Mouse (Mus musculus): ENCODE results near the gene Angpt4. TPM values are rescaled to one million over a fixed set of nuclear protein-coding genes. Genes with fewer than 3 reads are reported as not detected.
A peak's percentile ranks its signal among the peaks of the same experiment; 100 is the strongest.

The Angpt4 gene
- total RNA-seq (2014; rRNA removed), result under 0.01 and 0.13 TPM in 2 replicates
- polyA plus RNA-seq (2012; rRNA removed), result 0.10 and 0.19 TPM in 2 replicates

GRCm38 (mm10) chr2:151910919-151911500 is at the start of gene Angpt4:
TSS of gene Angpt4 (plus strand) at chr2:151911210.
- TF ChIP-seq POLR2A (IDR thresholded peaks at IDR 0.05; ENCODE audit: extremely low read depth, insufficient read depth, low read length), result no peak
- no peak for TF ChIP-seq CTCF (IDR thresholded peaks at IDR 0.05; ENCODE audit: low read depth, low read length)
- Histone ChIP-seq H3K36me3 (ENCODE audit: control insufficient read depth, insufficient read depth, low read length) (no peaks in the 10 kb centered on the region), H3K27me3 (ENCODE audit: control insufficient read depth, insufficient read depth, low read length) (no peaks in the 10 kb centered on the region), H3K4me1 (ENCODE audit: control insufficient read depth, insufficient read depth, low read length) (no peaks in the 10 kb centered on the region), H3K4me3 (ENCODE audit: insufficient read depth, low read depth, low read length) (no peak within 1 kb of the TSS), H3K79me2 (ENCODE audit: control insufficient read depth, insufficient read depth, low read length) (no peaks in the 10 kb centered on the region), H3K9ac (ENCODE audit: low read depth, low read length) (no peak within 1 kb of the TSS), H3K27ac (replicated peaks; ENCODE audit: insufficient read depth, low read depth, low read length) (no peak within 1 kb of the TSS)
- 76% methylated on average over 12 of the region's 13 CpGs for WGBS
- DNase-seq (ENCODE audit: extremely low read depth, low read depth, low spot score), result no peak

- peak; percentile 5 for DNase-seq (ENCODE audit: extremely low read depth, low read depth, low spot score)
- WGBS, result 41% methylated on average over 5 of the region's 5 CpGs
- Histone ChIP-seq H3K27ac (replicated peaks; ENCODE audit: insufficient read depth, low read depth, low read length) (no peak overlapping the region), H3K79me2 (ENCODE audit: control insufficient read depth, insufficient read depth, low read length) (no peaks in the 10 kb centered on the region), H3K36me3 (ENCODE audit: control insufficient read depth, insufficient read depth, low read length) (no peaks in the 10 kb centered on the region), H3K4me1 (ENCODE audit: control insufficient read depth, insufficient read depth, low read length) (no peaks in the 10 kb centered on the region), H3K4me3 (ENCODE audit: insufficient read depth, low read depth, low read length) (no peak overlapping the region), H3K27me3 (ENCODE audit: control insufficient read depth, insufficient read depth, low read length) (no peaks in the 10 kb centered on the region), H3K9ac (ENCODE audit: low read depth, low read length) (no peak overlapping the region)
- TF ChIP-seq CTCF (IDR thresholded peaks at IDR 0.05; ENCODE audit: low read depth, low read length) (peak; percentile 30; the same call in 1 of the 2 replicates), POLR2A (IDR thresholded peaks at IDR 0.05; ENCODE audit: extremely low read depth, insufficient read depth, low read length) (no peak)
Measured at GRCm38 (mm10) chr2:151862257-151862810, 48.7 kb upstream of the Angpt4 start.

- H3K4me1 ChIP-seq (ENCODE audit: control insufficient read depth, insufficient read depth, low read length), result no peaks in the 10 kb centered on the region
- H3K36me3 ChIP-seq (ENCODE audit: control insufficient read depth, insufficient read depth, low read length), result no peaks in the 10 kb centered on the region
- H3K4me3 ChIP-seq (ENCODE audit: insufficient read depth, low read depth, low read length), result no peak overlapping the region
- 85% methylated on average over 6 of the region's 6 CpGs for WGBS
- H3K27me3 ChIP-seq (ENCODE audit: control insufficient read depth, insufficient read depth, low read length), result no peaks in the 10 kb centered on the region
- H3K9ac ChIP-seq (ENCODE audit: low read depth, low read length), result no peak overlapping the region
- no peak overlapping the region for H3K27ac ChIP-seq (replicated peaks; ENCODE audit: insufficient read depth, low read depth, low read length)
- no peak for TF ChIP-seq CTCF (IDR thresholded peaks at IDR 0.05; ENCODE audit: low read depth, low read length)
- no peak for TF ChIP-seq POLR2A (IDR thresholded peaks at IDR 0.05; ENCODE audit: extremely low read depth, insufficient read depth, low read length)
- DNase-seq (ENCODE audit: extremely low read depth, low read depth, low spot score), result no peak
- H3K79me2 ChIP-seq (ENCODE audit: control insufficient read depth, insufficient read depth, low read length), result no peaks in the 10 kb centered on the region
Measured at GRCm38 (mm10) chr2:151864941-151865340, 46.1 kb upstream of the Angpt4 start.

- H3K36me3 ChIP-seq (ENCODE audit: control insufficient read depth, insufficient read depth, low read length), result no peaks in the 10 kb centered on the region
- no peaks in the 10 kb centered on the region for H3K27me3 ChIP-seq (ENCODE audit: control insufficient read depth, insufficient read depth, low read length)
- WGBS, result 21% methylated on average over 4 of the region's 4 CpGs
- no peak overlapping the region for H3K4me3 ChIP-seq (ENCODE audit: insufficient read depth, low read depth, low read length)
- no peak for TF ChIP-seq POLR2A (IDR thresholded peaks at IDR 0.05; ENCODE audit: extremely low read depth, insufficient read depth, low read length)
- peak; percentile 47; the same call in 1 of the 2 replicates for TF ChIP-seq CTCF (IDR thresholded peaks at IDR 0.05; ENCODE audit: low read depth, low read length)
- H3K27ac ChIP-seq (replicated peaks; ENCODE audit: insufficient read depth, low read depth, low read length), result no peak overlapping the region
- no peak overlapping the region for H3K9ac ChIP-seq (ENCODE audit: low read depth, low read length)
- H3K79me2 ChIP-seq (ENCODE audit: control insufficient read depth, insufficient read depth, low read length), result no peaks in the 10 kb centered on the region
- no peaks in the 10 kb centered on the region for H3K4me1 ChIP-seq (ENCODE audit: control insufficient read depth, insufficient read depth, low read length)
- DNase-seq (ENCODE audit: extremely low read depth, low read depth, low spot score), result peak; percentile 5
Measured at GRCm38 (mm10) chr2:151866487-151866886, 44.5 kb upstream of the Angpt4 start.

GRCm38 (mm10) chr2:151868196-151868595 is 42.8 kb upstream of the Angpt4 start:
- Histone ChIP-seq H3K4me1 (ENCODE audit: control insufficient read depth, insufficient read depth, low read length) (no peaks in the 10 kb centered on the region), H3K9ac (ENCODE audit: low read depth, low read length) (no peak overlapping the region), H3K36me3 (ENCODE audit: control insufficient read depth, insufficient read depth, low read length) (no peaks in the 10 kb centered on the region), H3K27me3 (ENCODE audit: control insufficient read depth, insufficient read depth, low read length) (no peaks in the 10 kb centered on the region), H3K4me3 (ENCODE audit: insufficient read depth, low read depth, low read length) (no peak overlapping the region), H3K27ac (replicated peaks; ENCODE audit: insufficient read depth, low read depth, low read length) (no peak overlapping the region), H3K79me2 (ENCODE audit: control insufficient read depth, insufficient read depth, low read length) (no peaks in the 10 kb centered on the region)
- no peak for DNase-seq (ENCODE audit: extremely low read depth, low read depth, low spot score)
- no peak for TF ChIP-seq CTCF (IDR thresholded peaks at IDR 0.05; ENCODE audit: low read depth, low read length)
- 82% methylated on average over 8 of the region's 8 CpGs for WGBS

- DNase-seq (ENCODE audit: extremely low read depth, low read depth, low spot score), result no peak
- H3K4me1 ChIP-seq (ENCODE audit: control insufficient read depth, insufficient read depth, low read length), result no peaks in the 10 kb centered on the region; the same call in 1 of the 2 replicates
- H3K27me3 ChIP-seq (ENCODE audit: control insufficient read depth, insufficient read depth, low read length), result no peaks in the 10 kb centered on the region
- H3K9ac ChIP-seq (ENCODE audit: low read depth, low read length), result no peak overlapping the region
- H3K36me3 ChIP-seq (ENCODE audit: control insufficient read depth, insufficient read depth, low read length), result no peaks in the 10 kb centered on the region
- TF ChIP-seq CTCF (IDR thresholded peaks at IDR 0.05; ENCODE audit: low read depth, low read length) (no peak), POLR2A (IDR thresholded peaks at IDR 0.05; ENCODE audit: extremely low read depth, insufficient read depth, low read length) (no peak)
- H3K4me3 ChIP-seq (ENCODE audit: insufficient read depth, low read depth, low read length), result no peak overlapping the region
- H3K27ac ChIP-seq (replicated peaks; ENCODE audit: insufficient read depth, low read depth, low read length), result no peak overlapping the region
- H3K79me2 ChIP-seq (ENCODE audit: control insufficient read depth, insufficient read depth, low read length), result no peaks in the 10 kb centered on the region
Measured at GRCm38 (mm10) chr2:151874551-151874950, 36.5 kb upstream of the Angpt4 start.

Measured in liver, adult 2 months (tissue).